Mouse (Mus musculus) CH12.LX (cell line): ENCODE data around the gene Golga3. TPM values are rescaled to one million over a fixed set of nuclear protein-coding genes. Genes with fewer than 3 reads are reported as not detected.
A peak's percentile ranks its signal among the peaks of the same experiment; 100 is the strongest.

Source experiments
- DNase-seq: peaks from one replicate; pipeline ENCODE4 v3.0.0-alpha.2; 2013; ENCODE audit errors: extremely low read depth
- H3K27ac ChIP-seq: 2 replicates; pipeline ENCODE4 v1.5.1; 2012; ENCODE audit warnings: low read depth, mild to moderate bottlenecking, control low read depth, moderate library complexity; ENCODE audit not compliant: insufficient read depth
- H3K27me3 ChIP-seq: replicated peaks from 2 replicates; pipeline ENCODE3; 2012; ENCODE audit warnings: inconsistent platforms
- H3K36me3 ChIP-seq, 2 experiments: replicated peaks in 1 of 2; 2 replicates each; pipeline versions ENCODE3 to v1.6.1; 2012; ENCODE audit warnings: inconsistent platforms in 1 of 2, low read length in 1 of 2, mild to moderate bottlenecking in 1 of 2, mixed read lengths in 1 of 2, moderate library complexity in 1 of 2; ENCODE audit not compliant: control insufficient read depth in 1 of 2, insufficient read depth in 1 of 2
- H3K4me1 ChIP-seq, 2 experiments: 2 replicates each; pipeline ENCODE4 v1.6.1; 2012; ENCODE audit warnings: inconsistent platforms in 1 of 2, moderate library complexity in 1 of 2; ENCODE audit not compliant: insufficient read depth in 2 of 2, control insufficient read depth in 1 of 2
- H3K4me2 ChIP-seq: 2 replicates; pipeline ENCODE4 v1.6.1; 2012; ENCODE audit warnings: low read depth, mild to moderate bottlenecking, control low read depth; ENCODE audit not compliant: poor library complexity, insufficient read depth, severe bottlenecking
- H3K4me3 ChIP-seq, 3 experiments: fragments of 150-350 bp in 1 of 3; sonication (generic) in 1 of 3; replicated peaks in 1 of 3; 2 replicates each; pipeline versions ENCODE3 to v1.5.1; 2011 to 2012; ENCODE audit warnings: low read depth in 2 of 3, low read length in 2 of 3, mild to moderate bottlenecking in 2 of 3, moderate library complexity in 2 of 3, control low read depth in 1 of 3, improper control_type of control experiment in 1 of 3, inconsistent platforms in 1 of 3, mixed read lengths in 1 of 3; ENCODE audit not compliant: poor library complexity in 1 of 3
- H3K79me2 ChIP-seq: replicated peaks from 2 replicates; pipeline ENCODE4 v1.6.1; 2012; ENCODE audit warnings: mild to moderate bottlenecking, moderate library complexity; ENCODE audit not compliant: control insufficient read depth, poor library complexity, insufficient read depth, severe bottlenecking; ENCODE audit errors: extremely low read depth
- H3K9ac ChIP-seq: 2 replicates; pipeline ENCODE4 v1.6.1; 2012; ENCODE audit warnings: low read depth, mild to moderate bottlenecking, control low read depth, moderate library complexity; ENCODE audit not compliant: insufficient read depth
- H3K9me3 ChIP-seq: replicated peaks from 2 replicates; pipeline ENCODE3; 2012; ENCODE audit warnings: low read length, inconsistent platforms, mixed read lengths
- BHLHE40 ChIP-seq: IDR thresholded peaks from 2 replicates; pipeline ENCODE4 v1.6.1; 2011; ENCODE audit warnings: mild to moderate bottlenecking, low read depth, low read length, improper control_type of control experiment
- E2F4 ChIP-seq: IDR thresholded peaks from 2 replicates; pipeline ENCODE4 v1.6.1; 2011; ENCODE audit warnings: low read depth, low read length, improper control_type of control experiment; ENCODE audit not compliant: insufficient replicate concordance
- ELF1 ChIP-seq: IDR thresholded peaks from 2 replicates; pipeline ENCODE4 v1.6.1; 2014; ENCODE audit warnings: low read depth, mild to moderate bottlenecking, inconsistent platforms, low read length, improper control_type of control experiment
- EP300 ChIP-seq: IDR thresholded peaks from 2 replicates; pipeline ENCODE4 v1.6.1; 2011; ENCODE audit warnings: low read length, improper control_type of control experiment
- GABPA ChIP-seq: IDR thresholded peaks from 2 replicates; pipeline ENCODE4 v1.6.1; 2012; ENCODE audit warnings: low read depth, low read length, improper control_type of control experiment, inconsistent platforms; ENCODE audit not compliant: insufficient replicate concordance
- IRF4 ChIP-seq: IDR thresholded peaks from 2 replicates; pipeline ENCODE4 v1.6.1; 2014; ENCODE audit warnings: low read depth, mild to moderate bottlenecking, inconsistent platforms, low read length, improper control_type of control experiment
- JUN ChIP-seq: IDR thresholded peaks from 2 replicates; pipeline ENCODE4 v1.6.1; 2011; ENCODE audit warnings: low read depth, mild to moderate bottlenecking, low read length, improper control_type of control experiment, moderate library complexity; ENCODE audit not compliant: insufficient read depth
- KAT2A ChIP-seq: IDR thresholded peaks from 2 replicates; pipeline ENCODE4 v1.6.1; 2012; ENCODE audit warnings: low read length, improper control_type of control experiment, inconsistent platforms; ENCODE audit not compliant: insufficient replicate concordance
- MAFK ChIP-seq: IDR thresholded peaks from 2 replicates; pipeline ENCODE4 v1.6.1; 2011; ENCODE audit warnings: low read length, improper control_type of control experiment; ENCODE audit not compliant: insufficient replicate concordance
- MAZ ChIP-seq: IDR thresholded peaks from 2 replicates; pipeline ENCODE4 v1.6.1; 2012; ENCODE audit warnings: low read depth, mild to moderate bottlenecking, inconsistent platforms, low read length, improper control_type of control experiment, moderate library complexity
- MYC ChIP-seq: IDR thresholded peaks from 2 replicates; pipeline ENCODE4 v1.6.1; 2011; ENCODE audit warnings: low read depth, mild to moderate bottlenecking, improper control_type of control experiment, low read length
- NRF1 ChIP-seq: IDR thresholded peaks from 2 replicates; pipeline ENCODE4 v1.6.1; 2014; ENCODE audit warnings: low read depth, mild to moderate bottlenecking, inconsistent platforms, low read length, improper control_type of control experiment, moderate library complexity
- POLR2AphosphoS2 ChIP-seq: IDR thresholded peaks from 2 replicates; pipeline ENCODE4 v1.6.1; 2011; ENCODE audit warnings: low read depth, low read length, improper control_type of control experiment
- RCOR1 ChIP-seq: conservative IDR thresholded peaks from 2 replicates; pipeline ENCODE4 v1.6.1; 2012; ENCODE audit warnings: low read depth, mild to moderate bottlenecking, inconsistent platforms, low read length, improper control_type of control experiment
- SIN3A ChIP-seq: IDR thresholded peaks from 2 replicates; pipeline ENCODE4 v1.6.1; 2012; ENCODE audit warnings: low read length, improper control_type of control experiment, inconsistent platforms
- SMC3 ChIP-seq: IDR thresholded peaks from 2 replicates; pipeline ENCODE4 v1.6.1; 2011; ENCODE audit warnings: low read depth, low read length, improper control_type of control experiment
- TCF12 ChIP-seq: IDR thresholded peaks from 2 replicates; pipeline ENCODE4 v1.6.1; 2014; ENCODE audit warnings: low read depth, mild to moderate bottlenecking, inconsistent platforms, low read length, improper control_type of control experiment
- UBTF ChIP-seq: IDR thresholded peaks from 2 replicates; pipeline ENCODE4 v1.6.1; 2012; ENCODE audit warnings: low read depth, mild to moderate bottlenecking, inconsistent platforms, low read length, improper control_type of control experiment, moderate library complexity
- USF1 ChIP-seq: IDR thresholded peaks from 2 replicates; pipeline ENCODE4 v1.6.1; 2014; ENCODE audit warnings: low read depth, mild to moderate bottlenecking, inconsistent platforms, low read length, improper control_type of control experiment
- USF2 ChIP-seq: conservative IDR thresholded peaks from 2 replicates; pipeline ENCODE4 v1.6.1; 2011; ENCODE audit warnings: low read depth, low read length, improper control_type of control experiment
- ZC3H11A ChIP-seq: IDR thresholded peaks from 2 replicates; pipeline ENCODE4 v1.6.1; 2012; ENCODE audit warnings: low read depth, mild to moderate bottlenecking, inconsistent platforms, low read length, improper control_type of control experiment
- ZNF384 ChIP-seq: IDR thresholded peaks from 2 replicates; pipeline ENCODE4 v1.6.1; 2012; ENCODE audit warnings: low read depth, low read length, improper control_type of control experiment, inconsistent platforms
- dilution Hi-C: fragments of 300-500 bp; cut with MboI; formaldehyde crosslinking; loops from 2 replicates; pipeline ENCODE4 v1.14.3; 2020; ENCODE audit warnings: low sequenced_read_pairs; ENCODE audit not compliant: extremely low pct_unique_long_range_greater_than_20kb, extremely low pct_ligation_motif_present
- in situ Hi-C: fragments of 300-500 bp; cut with MboI; formaldehyde crosslinking; loops from 3 replicates; pipeline ENCODE4 v1.14.3; 2019; ENCODE audit warnings: low sequenced_read_pairs, low pct_ligation_motif_present, low pct_unique_long_range_greater_than_20kb, mixed read lengths
- polyA plus RNA-seq: library from polyadenylated mRNA; unstranded; fragments of >175 nt; gene quantifications from 2 replicates; pipeline ENCODE4 v1.2.1, GENCODE M21; 2012; ENCODE audit warnings: low read depth; ENCODE audit not compliant: insufficient read length
- total RNA-seq, 2 experiments: library from RNA; depleted of rRNA; stranded (reverse); fragments of 300-350 nt in 1 of 2; fragments of >200 nt in 1 of 2; gene quantifications; 2 replicates each; pipeline ENCODE4 v1.2.3; 2012 to 2014

Gene Golga3
- total and polyA plus RNA-seq, 3 experiments = 10.0 to 18.2 (median 15.7) TPM

DNA sequence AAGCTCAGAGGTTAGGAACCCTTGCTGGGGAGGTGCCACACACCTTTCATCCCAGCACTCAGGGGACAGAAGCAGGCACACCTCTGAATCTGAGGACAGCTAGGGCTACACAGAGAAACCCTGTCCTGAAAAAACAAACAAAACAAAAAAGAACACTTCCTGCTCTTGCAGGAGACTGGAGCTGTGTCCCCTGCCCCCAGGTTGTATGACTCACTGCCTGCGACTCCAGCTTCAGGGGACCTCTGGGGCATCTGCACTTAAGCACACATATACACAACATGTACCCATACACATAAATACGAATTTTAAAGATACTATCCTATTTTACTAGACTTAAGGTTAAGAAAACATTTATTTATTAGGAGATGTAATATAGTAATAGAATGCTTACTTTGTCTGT lies 67.6 kb downstream of the Golga3 start:
- peaks cover 61 to 90% of the 10 kb centered on the region in 2 experiments for H3K36me3 ChIP-seq
- no peaks in the 10 kb centered on the region for H3K27me3 ChIP-seq
- no peak overlapping the region for H3K4me3 ChIP-seq
- DNase-seq = no peak
- TF ChIP-seq TCF12 = no peak
- H3K79me2 ChIP-seq = no peaks in the 10 kb centered on the region
- no peak overlapping the region for H3K9ac ChIP-seq
- in situ Hi-C loops (no loop called here), dilution Hi-C loops (no loop called here)
- H3K4me1 ChIP-seq = no peaks in the 10 kb centered on the region
- no peak overlapping the region for H3K27ac ChIP-seq
- no peaks in the 10 kb centered on the region for H3K9me3 ChIP-seq
- no peak overlapping the region for H3K4me2 ChIP-seq

DNA sequence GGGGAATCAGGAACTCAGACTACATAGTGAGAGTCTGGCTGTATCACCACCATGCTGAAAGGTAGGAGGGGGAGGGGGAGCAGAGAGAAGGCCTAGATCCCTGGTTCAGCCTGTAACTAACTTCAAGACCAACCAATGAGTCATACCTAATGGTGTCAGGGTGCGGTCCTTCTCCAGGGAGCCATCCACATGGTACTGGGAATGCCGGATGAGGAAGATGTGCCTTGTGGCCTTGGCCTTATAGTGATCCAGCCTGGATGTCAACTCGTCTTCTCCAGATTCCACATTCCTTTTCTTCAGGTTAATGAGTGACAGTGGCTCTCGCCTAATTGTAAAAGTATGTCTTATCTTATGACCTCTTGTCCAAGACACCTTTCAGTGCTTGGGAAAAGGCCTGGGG lies 90.4 kb downstream of the Golga3 start:
- Histone ChIP-seq H3K9ac (no peak overlapping the region), H3K36me3 (peaks cover 34 to 41% of the 10 kb centered on the region in 2 experiments), H3K4me3 (no peak overlapping the region), H3K27ac (no peak overlapping the region), H3K79me2 (peaks cover 31% of the 10 kb centered on the region), H3K9me3 (no peaks in the 10 kb centered on the region), H3K4me1 (peaks cover 4 to 28% of the 10 kb centered on the region in 2 experiments; a peak in 3 of 4 replicates), H3K4me2 (no peak overlapping the region), H3K27me3 (no peaks in the 10 kb centered on the region)
- DNase-seq = no peak
- in situ Hi-C loops (no loop called here), dilution Hi-C loops (no loop called here)
- TF ChIP-seq MYC (no peak), SIN3A (no peak), UBTF (no peak)

DNA sequence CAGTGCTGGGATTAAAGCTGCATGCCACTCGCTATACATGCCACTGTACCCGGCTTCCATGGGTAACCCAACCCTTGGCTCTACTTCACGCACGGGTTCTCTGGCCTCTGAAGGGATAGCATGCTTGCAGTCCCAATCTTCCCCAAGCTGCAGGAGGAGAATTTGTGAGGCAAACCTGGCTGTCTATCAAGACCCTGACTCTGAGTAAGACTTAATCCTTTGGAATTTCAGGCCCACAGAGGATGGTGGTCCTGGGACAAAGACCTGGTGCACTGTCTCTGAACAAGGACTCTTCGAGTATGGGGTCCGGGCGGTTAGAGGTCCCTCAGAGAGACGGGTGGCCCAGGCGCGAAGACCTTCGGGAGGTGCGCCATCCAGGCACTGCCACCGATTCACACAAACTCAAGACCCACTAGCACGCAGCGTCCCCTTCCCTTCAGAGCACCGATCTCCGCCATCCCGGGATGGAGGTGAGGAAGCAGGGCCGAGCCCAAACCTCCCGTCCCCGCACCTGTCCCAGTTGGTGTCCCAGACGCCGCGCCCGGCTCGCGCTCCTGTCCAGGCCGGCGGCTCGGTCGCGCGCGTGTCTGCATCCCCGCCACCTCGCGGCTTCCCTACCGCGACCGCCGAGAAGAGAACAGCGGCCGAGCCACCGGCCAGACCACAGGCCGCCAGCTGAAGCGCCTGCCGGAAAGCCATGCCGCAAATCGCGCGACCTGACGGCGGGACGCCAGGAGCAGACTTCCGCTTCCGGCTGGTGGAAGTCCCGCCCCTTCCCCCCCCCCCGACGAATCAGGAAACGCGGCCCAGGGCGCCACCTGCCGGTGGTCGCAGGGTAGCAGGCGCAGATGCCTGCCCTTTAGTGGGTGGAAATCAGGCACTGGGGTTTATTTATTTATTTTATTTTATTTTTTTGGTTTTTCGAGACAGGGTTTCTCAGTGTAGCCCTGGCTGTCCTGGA lies 92.9 kb downstream of the Golga3 start, which contains the start of gene Pgam5:
TSS of gene Pgam5 (minus strand) at position 773 of the 961 bp plus-strand sequence.
- DNase-seq = peak; percentile 86
- Histone ChIP-seq H3K4me3 (peak within 1 kb of the TSS; percentile 99), H3K27ac (peak within 1 kb of the TSS; percentile 32), H3K4me1 (peaks cover 4 to 28% of the 10 kb centered on the region in 2 experiments; a peak in 3 of 4 replicates), H3K79me2 (peaks cover 31% of the 10 kb centered on the region), H3K4me2 (peak within 1 kb of the TSS; percentile 98), H3K36me3 (peaks cover 26 to 36% of the 10 kb centered on the region in 2 experiments), H3K27me3 (no peaks in the 10 kb centered on the region), H3K9ac (peak within 1 kb of the TSS; percentile 87), H3K9me3 (no peaks in the 10 kb centered on the region)
- dilution Hi-C loops (no loop called here), in situ Hi-C loops (no loop called here)
- peak; percentile 35; the same call in 1 of the 2 replicates for TF ChIP-seq ZNF384
- TF ChIP-seq BHLHE40 = peak; percentile 53; the same call in 1 of the 2 replicates
- 0 out of 2 replicates have a peak, but pooled peaks have one; percentile 78 for TF ChIP-seq KAT2A
- no peak for TF ChIP-seq MAFK
- no peak for TF ChIP-seq E2F4
- peak; percentile 96 for TF ChIP-seq ELF1
- peak; percentile 40; the same call in 1 of the 2 replicates for TF ChIP-seq SMC3
- TF ChIP-seq SIN3A = peak; percentile 92
- TF ChIP-seq JUN = no peak
- peak; percentile 25; the same call in 1 of the 2 replicates for TF ChIP-seq NRF1
- peak; percentile 69; the same call in 1 of the 2 replicates for TF ChIP-seq IRF4
- TF ChIP-seq GABPA = no peak; the same call in 1 of the 2 replicates
- no peak for TF ChIP-seq USF1
- no peak for TF ChIP-seq USF2
- peak; percentile 91 for TF ChIP-seq MAZ
- no peak; the same call in 1 of the 2 replicates for TF ChIP-seq POLR2AphosphoS2
- no peak for TF ChIP-seq RCOR1
- TF ChIP-seq ZC3H11A = no peak
- TF ChIP-seq EP300 = no peak
- TF ChIP-seq TCF12 = peak; percentile 84
